Mouse (Mus musculus): ENCODE data around the gene Asb8. TPM values are rescaled to one million over a fixed set of nuclear protein-coding genes. Genes with fewer than 3 reads are reported as not detected.

Gene Asb8
- total RNA-seq (2014; rRNA removed), result 53.3 and 71.5 TPM in 2 replicates
- 52.3 and 55.9 TPM in 2 replicates for polyA plus RNA-seq (2015; fragmentation: Nextera tagmentation; extraction: Ambion mirVana)

DNA sequence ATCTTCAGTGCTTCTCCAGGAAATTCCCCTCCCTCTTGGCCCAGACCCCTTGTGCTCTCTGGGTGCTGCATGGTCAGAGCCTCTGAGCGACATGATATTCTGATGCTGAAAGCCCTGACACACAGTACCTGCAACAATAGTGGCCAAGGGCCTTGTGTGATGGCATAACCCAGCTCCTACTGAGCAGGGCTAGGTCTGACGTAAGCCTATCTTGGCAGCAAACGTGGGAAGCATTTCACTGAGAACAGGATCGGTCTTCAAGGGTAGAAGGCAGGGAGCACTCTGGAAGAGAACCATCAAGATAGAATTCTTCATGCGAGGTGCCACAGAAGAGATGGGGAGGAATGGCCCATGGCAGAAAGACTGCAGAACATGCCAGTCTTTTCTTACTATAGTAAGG is at the start of gene Asb8:
Gene Asb8 (minus strand): TSS at position 101 of the 400 bp plus-strand sequence.
- no peak for ATAC-seq
- Histone ChIP-seq H3K9ac (replicated peaks; ENCODE audit: low read length) (no peak within 1 kb of the TSS), H3K27me3 (ENCODE audit: insufficient read depth, low read length) (no peaks in the 10 kb centered on the region), H3K4me2 (ENCODE audit: low read depth, low read length) (peak within 1 kb of the TSS; percentile 77), H3K36me3 (ENCODE audit: insufficient read depth, low read length) (no peaks in the 10 kb centered on the region), H3K4me1 (ENCODE audit: insufficient read depth, low read length) (peaks cover under 1% of the 10 kb centered on the region; the same call in 1 of the 2 replicates), H3K9me3 (ENCODE audit: low read length) (no peaks in the 10 kb centered on the region), H3K4me3 (ENCODE audit: low read length) (no peak within 1 kb of the TSS), H3K27ac (no peak within 1 kb of the TSS)
- TF ChIP-seq CTCF (IDR thresholded peaks at IDR 0.05; ENCODE audit: low read depth), result no peak
- WGBS, result 83% methylated on average over 5 of the region's 5 CpGs
- no peak for DNase-seq (ENCODE audit: low spot score)

DNA sequence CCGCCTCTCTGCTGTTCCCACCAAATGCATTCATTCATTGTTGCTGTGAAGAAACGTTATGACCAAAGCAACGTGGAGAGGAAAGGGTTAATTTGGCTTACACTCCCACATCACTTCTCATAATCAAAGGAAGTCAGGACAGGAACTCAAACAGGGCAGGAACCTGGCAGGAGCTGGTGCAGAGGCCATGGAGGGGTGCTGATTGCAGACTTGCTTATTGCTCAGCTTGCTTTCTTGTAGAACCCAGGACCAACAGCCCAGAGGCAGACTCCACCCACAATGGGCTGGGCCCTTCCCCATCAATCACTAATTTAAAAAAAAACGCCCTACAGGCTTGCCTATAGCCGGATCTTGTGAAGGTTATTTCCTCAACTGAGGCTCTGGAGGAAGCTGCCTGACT is 48.7 kb upstream of the Asb8 start:
- Histone ChIP-seq H3K4me2 (ENCODE audit: low read depth, low read length) (no peak overlapping the region), H3K4me3 (ENCODE audit: low read length) (no peak overlapping the region)

DNA sequence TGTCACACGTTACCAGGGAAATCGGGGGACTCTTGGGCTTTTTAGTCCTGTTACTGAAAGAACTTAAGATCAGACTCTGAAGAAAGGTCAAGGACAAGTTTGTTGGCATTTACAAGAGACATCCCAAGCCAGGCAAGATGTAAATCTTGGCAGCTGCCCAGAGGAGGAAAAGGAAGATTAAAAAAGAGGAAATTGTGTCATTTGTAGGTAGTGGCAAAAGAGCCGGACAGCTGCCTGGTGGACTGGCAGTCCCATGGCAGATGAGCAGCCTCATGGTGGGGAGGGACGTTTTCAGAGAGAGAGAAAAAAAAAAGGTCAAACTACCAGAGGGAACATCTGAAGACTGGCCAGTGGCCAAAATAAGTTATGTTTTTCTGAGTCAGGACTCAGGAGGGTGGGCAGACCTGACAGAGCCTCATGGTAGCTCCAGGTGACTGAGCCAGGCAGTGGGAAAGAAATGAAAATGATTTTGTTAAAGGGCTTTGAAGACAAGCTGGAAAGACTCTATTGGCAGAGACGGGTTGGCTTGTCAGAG is 48.0 kb upstream of the Asb8 start:
- TF ChIP-seq CTCF (IDR thresholded peaks at IDR 0.05; ENCODE audit: low read depth), result no peak
- Histone ChIP-seq H3K4me2 (ENCODE audit: low read depth, low read length) (no peak overlapping the region), H3K9ac (replicated peaks; ENCODE audit: low read length) (no peak overlapping the region), H3K4me3 (ENCODE audit: low read length) (no peak overlapping the region), H3K27ac (no peak overlapping the region), H3K36me3 (ENCODE audit: insufficient read depth, low read length) (no peaks in the 10 kb centered on the region), H3K27me3 (ENCODE audit: insufficient read depth, low read length) (no peaks in the 10 kb centered on the region), H3K9me3 (ENCODE audit: low read length) (no peaks in the 10 kb centered on the region), H3K4me1 (ENCODE audit: insufficient read depth, low read length) (no peaks in the 10 kb centered on the region)
- 76% methylated on average over 5 of the region's 5 CpGs for WGBS
- DNase-seq (ENCODE audit: low spot score) (no peak), ATAC-seq (no peak)

More for the DNA sequence above, 48.7 kb upstream of the Asb8 start:
- Histone ChIP-seq H3K27ac (no peak overlapping the region), H3K9ac (replicated peaks; ENCODE audit: low read length) (no peak overlapping the region), H3K27me3 (ENCODE audit: insufficient read depth, low read length) (no peaks in the 10 kb centered on the region), H3K4me1 (ENCODE audit: insufficient read depth, low read length) (no peaks in the 10 kb centered on the region), H3K36me3 (ENCODE audit: insufficient read depth, low read length) (no peaks in the 10 kb centered on the region), H3K9me3 (ENCODE audit: low read length) (no peaks in the 10 kb centered on the region)
- ATAC-seq (no peak), DNase-seq (ENCODE audit: low spot score) (no peak)
- 74% methylated on average over 5 of the region's 5 CpGs for WGBS
- no peak for TF ChIP-seq CTCF (IDR thresholded peaks at IDR 0.05; ENCODE audit: low read depth)

DNA sequence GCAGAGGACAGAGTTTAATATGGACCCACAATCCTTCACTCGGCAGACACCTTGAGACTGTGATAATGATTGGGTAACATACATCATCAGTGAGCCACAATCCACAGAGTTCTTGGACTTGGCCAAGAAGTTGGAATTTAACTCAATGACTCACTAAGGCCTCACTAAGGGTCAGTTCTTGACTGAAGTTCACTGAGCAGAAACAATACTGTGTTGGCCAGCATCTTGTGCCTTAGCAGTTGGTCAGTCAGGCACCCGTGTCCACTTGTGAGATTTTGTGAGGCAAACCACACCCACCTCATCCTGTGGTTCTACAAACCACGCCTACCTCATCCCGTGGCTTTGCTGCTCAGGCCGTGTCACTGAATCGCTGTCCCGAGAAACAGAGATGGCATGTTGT is 44.3 kb upstream of the Asb8 start:
- DNase-seq (ENCODE audit: low spot score), result no peak
- Histone ChIP-seq H3K27ac (no peak overlapping the region), H3K9me3 (ENCODE audit: low read length) (no peaks in the 10 kb centered on the region), H3K27me3 (ENCODE audit: insufficient read depth, low read length) (no peaks in the 10 kb centered on the region), H3K4me2 (ENCODE audit: low read depth, low read length) (no peak overlapping the region), H3K4me3 (ENCODE audit: low read length) (no peak overlapping the region), H3K36me3 (ENCODE audit: insufficient read depth, low read length) (no peaks in the 10 kb centered on the region), H3K4me1 (ENCODE audit: insufficient read depth, low read length) (no peaks in the 10 kb centered on the region), H3K9ac (replicated peaks; ENCODE audit: low read length) (no peak overlapping the region)
- ATAC-seq, result no peak
- no peak for TF ChIP-seq CTCF (IDR thresholded peaks at IDR 0.05; ENCODE audit: low read depth)
- WGBS, result 81% methylated on average over 7 of the region's 7 CpGs

DNA sequence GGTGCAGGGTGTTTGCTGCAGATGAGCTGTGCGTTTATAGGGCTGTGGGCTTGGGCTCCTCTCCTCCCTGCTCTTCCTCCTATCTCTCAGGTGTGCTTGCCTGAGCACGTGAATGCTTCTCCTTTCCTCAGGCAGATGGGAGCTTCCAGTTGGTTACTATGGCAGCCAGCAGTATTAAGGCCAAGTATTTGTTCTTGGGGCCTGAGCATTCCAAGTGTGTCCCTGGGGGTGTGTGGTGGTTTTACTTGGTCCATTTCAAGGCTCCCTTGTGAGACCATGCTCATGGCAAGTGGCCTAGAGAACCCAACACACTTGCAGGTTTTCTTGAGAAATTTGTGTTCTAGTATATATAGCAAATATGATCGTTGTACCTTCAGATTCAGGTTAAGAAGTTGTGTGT is 30.0 kb upstream of the Asb8 start, which contains the start of gene Olfr288:
Gene Olfr288 (minus strand): TSS at position 101 of the 400 bp plus-strand sequence.
- no peak for DNase-seq (ENCODE audit: low spot score)
- Histone ChIP-seq H3K36me3 (ENCODE audit: insufficient read depth, low read length) (no peaks in the 10 kb centered on the region), H3K27me3 (ENCODE audit: insufficient read depth, low read length) (no peaks in the 10 kb centered on the region), H3K4me3 (ENCODE audit: low read length) (no peak within 1 kb of the TSS), H3K27ac (no peak within 1 kb of the TSS), H3K9me3 (ENCODE audit: low read length) (no peaks in the 10 kb centered on the region), H3K4me1 (ENCODE audit: insufficient read depth, low read length) (no peaks in the 10 kb centered on the region), H3K4me2 (ENCODE audit: low read depth, low read length) (no peak within 1 kb of the TSS), H3K9ac (replicated peaks; ENCODE audit: low read length) (no peak within 1 kb of the TSS)
- 68% methylated on average over 3 of the region's 3 CpGs for WGBS
- TF ChIP-seq CTCF (IDR thresholded peaks at IDR 0.05; ENCODE audit: low read depth), result no peak
- ATAC-seq, result no peak

DNA sequence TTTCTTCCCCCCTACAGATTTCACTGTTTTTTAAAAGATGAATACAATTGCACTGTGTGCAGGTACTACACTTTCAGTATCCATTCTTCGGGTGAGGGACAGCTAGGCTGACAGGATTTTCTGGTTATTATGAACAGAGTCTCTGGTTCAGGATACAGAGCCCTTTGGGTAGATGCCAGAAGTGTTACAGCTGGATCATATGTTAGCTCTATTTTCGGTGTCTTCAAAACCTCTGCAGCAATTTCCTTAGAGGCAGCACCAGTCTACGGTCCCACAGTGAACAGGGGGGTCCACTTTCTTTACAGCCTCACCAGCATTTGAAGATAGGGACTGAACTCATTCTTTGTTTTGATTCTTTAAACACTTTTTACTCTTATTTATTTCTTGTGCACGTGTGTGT is 19.0 kb upstream of the Asb8 start:
- Histone ChIP-seq H3K4me1 (ENCODE audit: insufficient read depth, low read length) (no peaks in the 10 kb centered on the region), H3K4me3 (ENCODE audit: low read length) (no peak overlapping the region)
- 77% methylated on average over 4 of the region's 4 CpGs for WGBS

DNA sequence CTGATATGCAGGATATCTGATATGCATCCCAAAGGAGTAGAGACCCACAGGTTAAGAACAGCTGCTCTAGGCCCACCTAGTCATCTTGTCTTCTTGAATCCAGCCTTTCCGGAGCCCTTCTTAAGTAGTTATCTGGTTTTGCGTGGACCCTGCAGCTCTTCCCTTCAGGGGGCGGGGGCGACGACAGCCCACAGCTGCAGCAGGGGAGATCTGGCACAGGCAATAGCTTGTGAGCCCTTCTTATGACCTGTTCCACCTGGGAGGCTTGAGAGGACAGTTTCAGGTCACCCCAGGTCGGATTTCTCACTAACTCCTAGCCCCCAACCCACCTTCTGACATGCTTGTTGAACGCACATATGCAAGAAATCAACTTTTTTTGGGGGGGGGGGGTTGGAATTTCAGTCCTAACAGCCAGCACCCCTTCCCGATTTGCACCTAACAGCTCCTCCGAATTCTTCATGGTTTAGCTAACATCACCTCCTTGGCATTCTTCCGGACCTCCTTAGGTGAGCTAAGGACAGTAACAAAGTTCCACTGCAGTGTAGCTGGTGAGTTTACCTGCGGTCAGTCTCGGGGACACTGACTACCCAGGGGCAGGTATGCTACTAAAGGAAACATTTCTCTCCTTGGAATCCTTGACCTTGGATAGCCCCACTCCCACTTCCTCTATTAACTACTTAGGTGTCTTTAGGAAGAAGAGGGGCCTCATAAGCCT is 16.6 kb upstream of the Asb8 start:
- 72% methylated on average over 12 of the region's 12 CpGs for WGBS

More for the DNA sequence above, 19.0 kb upstream of the Asb8 start:
- ATAC-seq (no peak), DNase-seq (ENCODE audit: low spot score) (no peak)
- Histone ChIP-seq H3K36me3 (ENCODE audit: insufficient read depth, low read length) (no peaks in the 10 kb centered on the region), H3K27me3 (ENCODE audit: insufficient read depth, low read length) (no peaks in the 10 kb centered on the region), H3K9ac (replicated peaks; ENCODE audit: low read length) (no peak overlapping the region), H3K4me2 (ENCODE audit: low read depth, low read length) (no peak overlapping the region), H3K9me3 (ENCODE audit: low read length) (no peaks in the 10 kb centered on the region), H3K27ac (no peak overlapping the region)
- no peak for TF ChIP-seq CTCF (IDR thresholded peaks at IDR 0.05; ENCODE audit: low read depth)

More for the DNA sequence above, 16.6 kb upstream of the Asb8 start:
- Histone ChIP-seq H3K4me2 (ENCODE audit: low read depth, low read length) (peak overlapping the region; percentile 64; the same call in 1 of the 2 replicates), H3K4me1 (ENCODE audit: insufficient read depth, low read length) (no peaks in the 10 kb centered on the region), H3K4me3 (ENCODE audit: low read length) (no peak overlapping the region), H3K27me3 (ENCODE audit: insufficient read depth, low read length) (no peaks in the 10 kb centered on the region), H3K9me3 (ENCODE audit: low read length) (no peaks in the 10 kb centered on the region), H3K9ac (replicated peaks; ENCODE audit: low read length) (no peak overlapping the region), H3K36me3 (ENCODE audit: insufficient read depth, low read length) (no peaks in the 10 kb centered on the region), H3K27ac (no peak overlapping the region)
- ATAC-seq (no peak), DNase-seq (ENCODE audit: low spot score) (no peak)
- TF ChIP-seq CTCF (IDR thresholded peaks at IDR 0.05; ENCODE audit: low read depth), result no peak
